16 mouse cellular contexts compared by ENCODE assay signal in genomic region chr8:73323591-73323990, GRCm38 (mm10).
"Had no signal": no experiment of that assay in that cellular context is flagged by ENCODE, and none has a peak within 500 bp of the region (broad histone marks: within the 10 kb centered on the region; RNA-seq: fewer than 3 reads in every experiment).

No protein-coding gene starts in this region.

- H3K27me3 ChIP-seq: midbrain, embryonic 12.5 days; neural tube, embryonic 13.5 days; neural tube, embryonic 15.5 days; stomach, embryonic 15.5 days had no signal

- ATAC-seq: midbrain, embryonic 16.5 days had no signal

- H3K27ac ChIP-seq: midbrain, embryonic 10.5 days; midbrain, embryonic 12.5 days; neural tube, embryonic 13.5 days; neural tube, embryonic 15.5 days; stomach, embryonic 15.5 days had no signal

- DNase-seq: lung, adult 18-20 months; lung, embryonic 14.5 days; lung, postnatal 10 days; lung, postnatal 4 days; midbrain, embryonic 14.5 days; right cerebral cortex, postnatal 14 days; thymus, adult 18-20 months; thymus, postnatal 14 days; thymus, postnatal 36 days had no signal

- H3K9ac ChIP-seq: lung, embryonic 14.5 days; midbrain, embryonic 12.5 days; neural tube, embryonic 13.5 days; neural tube, embryonic 15.5 days; stomach, embryonic 15.5 days had no signal

- H3K4me3 ChIP-seq: midbrain, embryonic 10.5 days; midbrain, embryonic 12.5 days; myocyte; neural tube, embryonic 13.5 days; neural tube, embryonic 15.5 days; stomach, embryonic 15.5 days had no signal

- H3K9me3 ChIP-seq: midbrain, embryonic 10.5 days; midbrain, embryonic 12.5 days; neural tube, embryonic 13.5 days; neural tube, embryonic 15.5 days; stomach, embryonic 15.5 days had no signal

- H3K4me2 ChIP-seq: lung, embryonic 14.5 days; midbrain, embryonic 12.5 days; neural tube, embryonic 13.5 days; neural tube, embryonic 15.5 days; stomach, embryonic 15.5 days had no signal

- H3K4me1 ChIP-seq: midbrain, embryonic 10.5 days; midbrain, embryonic 12.5 days; neural tube, embryonic 13.5 days; stomach, embryonic 15.5 days had no signal

- H3K36me3 ChIP-seq: midbrain, embryonic 10.5 days; midbrain, embryonic 12.5 days; neural tube, embryonic 13.5 days; neural tube, embryonic 15.5 days; stomach, embryonic 15.5 days had no signal
